In genomic region chr6:40083726-40084125, GRCm38 (mm10) we compare ENCODE assay signal across 16 mouse cellular contexts.
"Had no signal": no experiment of that assay in that cellular context is flagged by ENCODE, and none has a peak within 500 bp of the region (broad histone marks: within the 10 kb centered on the region; RNA-seq: fewer than 3 reads in every experiment).

No protein-coding gene starts in this region.

- H3K9ac ChIP-seq: neural tube, embryonic 13.5 days; neural tube, embryonic 15.5 days; stomach, embryonic 15.5 days had no signal

- DNase-seq: retina, postnatal 1 day; right cerebral cortex, adult 18-20 months; right cerebral cortex, postnatal 14 days; right cerebral cortex, postnatal 25 days; right cerebral cortex, postnatal 4 days; spleen, adult 18-20 months; thymus, adult 18-20 months; thymus, adult 2 months; thymus, postnatal 14 days; thymus, postnatal 25 days; thymus, postnatal 36 days; thymus, postnatal 4 days had no signal

- H3K36me3 ChIP-seq: neural tube, embryonic 13.5 days; neural tube, embryonic 15.5 days; stomach, embryonic 15.5 days had no signal

- H3K9me3 ChIP-seq: neural tube, embryonic 13.5 days; neural tube, embryonic 15.5 days; stomach, embryonic 15.5 days had no signal

- H3K4me2 ChIP-seq: neural tube, embryonic 13.5 days; neural tube, embryonic 15.5 days; stomach, embryonic 15.5 days had no signal

- H3K4me3 ChIP-seq: neural tube, embryonic 13.5 days; neural tube, embryonic 15.5 days; stomach, embryonic 15.5 days had no signal

- H3K27me3 ChIP-seq: neural tube, embryonic 13.5 days; neural tube, embryonic 15.5 days; stomach, embryonic 15.5 days had no signal

- H3K4me1 ChIP-seq: stomach, embryonic 15.5 days had no signal

- H3K27ac ChIP-seq: neural tube, embryonic 13.5 days; neural tube, embryonic 15.5 days; stomach, embryonic 15.5 days; stomach, postnatal 0 days had no signal
